Mouse (Mus musculus): ENCODE measurements around the gene Dmac2. TPM values are rescaled to one million over a fixed set of nuclear protein-coding genes. Genes with fewer than 3 reads are reported as not detected.
A peak's percentile ranks its signal among the peaks of the same experiment; 100 is the strongest.

Gene Dmac2
- polyA plus RNA-seq, 1 experiment = 86.2 TPM

GRCm38 (mm10) chr7:25632679-25633078 is 13.5 kb downstream of the Dmac2 start:
- Histone ChIP-seq H3K36me3 (ENCODE audit: control insufficient read depth, insufficient read depth, low read length) (no peaks in the 10 kb centered on the region), H3K27me3 (ENCODE audit: control insufficient read depth, insufficient read depth, low read length) (no peaks in the 10 kb centered on the region), H3K4me3 (ENCODE audit: control insufficient read depth, insufficient read depth, low read length) (no peak overlapping the region), H3K4me1 (replicated peaks; ENCODE audit: control insufficient read depth, insufficient read depth, low read length) (peaks cover 37% of the 10 kb centered on the region), H3K27ac (ENCODE audit: control insufficient read depth, insufficient read depth, low read length) (no peak overlapping the region)
- TF ChIP-seq POLR2A (IDR thresholded peaks at IDR 0.05; ENCODE audit: control insufficient read depth, extremely low read depth, insufficient read depth, low read length, poor library complexity) = no peak
- TF ChIP-seq CTCF (IDR thresholded peaks at IDR 0.05; ENCODE audit: borderline replicate concordance, control insufficient read depth, extremely low read depth, insufficient read depth, low read length, poor library complexity) = no peak
- no peak for DNase-seq
- WGBS = 32% methylated on average over 5 of the region's 5 CpGs

DNA sequence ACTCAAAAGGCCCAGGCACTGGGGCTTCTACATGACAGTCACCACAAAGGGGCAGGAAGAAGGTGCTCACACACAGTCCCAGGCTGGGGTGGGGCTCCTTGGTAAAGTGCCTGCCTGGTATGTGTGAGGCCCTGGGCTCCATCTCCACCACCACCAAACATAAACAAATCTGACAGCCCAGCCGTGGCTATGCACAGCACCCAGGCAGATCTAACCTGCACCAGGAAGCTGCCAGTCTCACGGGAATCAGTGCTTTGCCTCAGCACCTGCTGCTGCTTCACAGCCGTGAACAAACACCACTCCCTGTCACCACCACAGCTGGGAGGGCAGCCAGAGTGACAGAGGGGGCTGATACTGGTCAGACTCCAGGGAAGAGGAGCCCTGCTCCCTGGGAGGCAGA is 17.2 kb downstream of the Dmac2 start:
- no peaks in the 10 kb centered on the region for H3K36me3 ChIP-seq (ENCODE audit: control insufficient read depth, insufficient read depth, low read length)
- no peak overlapping the region for H3K27ac ChIP-seq (ENCODE audit: control insufficient read depth, insufficient read depth, low read length)
- TF ChIP-seq POLR2A (IDR thresholded peaks at IDR 0.05; ENCODE audit: control insufficient read depth, extremely low read depth, insufficient read depth, low read length, poor library complexity) (no peak), CTCF (IDR thresholded peaks at IDR 0.05; ENCODE audit: borderline replicate concordance, control insufficient read depth, extremely low read depth, insufficient read depth, low read length, poor library complexity) (0 out of 2 replicates have a peak, but pooled peaks have one; percentile 22)
- 7% methylated on average over 3 of the region's 3 CpGs for WGBS
- no peaks in the 10 kb centered on the region for H3K27me3 ChIP-seq (ENCODE audit: control insufficient read depth, insufficient read depth, low read length)
- no peak overlapping the region for H3K4me3 ChIP-seq (ENCODE audit: control insufficient read depth, insufficient read depth, low read length)
- peaks cover 20% of the 10 kb centered on the region for H3K4me1 ChIP-seq (replicated peaks; ENCODE audit: control insufficient read depth, insufficient read depth, low read length)
- peak; percentile 39 for DNase-seq

- H3K4me1 ChIP-seq (replicated peaks; ENCODE audit: control insufficient read depth, insufficient read depth, low read length) = peaks cover 20% of the 10 kb centered on the region
- no peaks in the 10 kb centered on the region for H3K36me3 ChIP-seq (ENCODE audit: control insufficient read depth, insufficient read depth, low read length)
- 96% methylated on average over 5 of the region's 5 CpGs for WGBS
- no peak for TF ChIP-seq CTCF (IDR thresholded peaks at IDR 0.05; ENCODE audit: borderline replicate concordance, control insufficient read depth, extremely low read depth, insufficient read depth, low read length, poor library complexity)
- no peak for TF ChIP-seq POLR2A (IDR thresholded peaks at IDR 0.05; ENCODE audit: control insufficient read depth, extremely low read depth, insufficient read depth, low read length, poor library complexity)
- H3K27me3 ChIP-seq (ENCODE audit: control insufficient read depth, insufficient read depth, low read length) = no peaks in the 10 kb centered on the region
- no peak for DNase-seq
- no peak overlapping the region for H3K4me3 ChIP-seq (ENCODE audit: control insufficient read depth, insufficient read depth, low read length)
- H3K27ac ChIP-seq (ENCODE audit: control insufficient read depth, insufficient read depth, low read length) = no peak overlapping the region
Observed at GRCm38 (mm10) chr7:25637099-25637498, 17.9 kb downstream of the Dmac2 start.

DNA sequence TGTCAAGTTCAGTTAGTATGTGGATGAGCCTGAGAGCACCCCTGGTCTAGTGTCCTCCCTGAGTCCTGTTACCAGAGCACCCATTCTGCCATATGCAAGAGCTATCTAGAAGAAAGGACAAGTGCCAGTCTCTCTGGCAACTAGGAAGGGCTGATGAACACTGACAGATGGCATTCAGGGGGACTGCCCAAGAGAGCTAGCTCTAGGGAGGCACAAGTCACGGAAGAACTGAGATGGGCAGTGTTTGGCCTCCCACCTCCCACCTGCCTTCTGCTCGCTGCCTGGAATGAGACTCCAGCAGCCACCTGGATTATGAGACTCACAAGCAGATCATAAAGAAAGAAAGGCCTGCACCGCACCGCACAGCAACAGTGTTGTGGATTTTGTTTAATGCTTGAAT is 20.5 kb downstream of the Dmac2 start:
- no peaks in the 10 kb centered on the region for H3K36me3 ChIP-seq (ENCODE audit: control insufficient read depth, insufficient read depth, low read length)
- no peak overlapping the region for H3K4me3 ChIP-seq (ENCODE audit: control insufficient read depth, insufficient read depth, low read length)
- 97% methylated on average over 4 of the region's 4 CpGs for WGBS
- no peak for DNase-seq
- H3K27ac ChIP-seq (ENCODE audit: control insufficient read depth, insufficient read depth, low read length) = no peak overlapping the region
- TF ChIP-seq POLR2A (IDR thresholded peaks at IDR 0.05; ENCODE audit: control insufficient read depth, extremely low read depth, insufficient read depth, low read length, poor library complexity) (no peak), CTCF (IDR thresholded peaks at IDR 0.05; ENCODE audit: borderline replicate concordance, control insufficient read depth, extremely low read depth, insufficient read depth, low read length, poor library complexity) (no peak)
- peaks cover 27% of the 10 kb centered on the region for H3K4me1 ChIP-seq (replicated peaks; ENCODE audit: control insufficient read depth, insufficient read depth, low read length)
- no peaks in the 10 kb centered on the region for H3K27me3 ChIP-seq (ENCODE audit: control insufficient read depth, insufficient read depth, low read length)

DNA sequence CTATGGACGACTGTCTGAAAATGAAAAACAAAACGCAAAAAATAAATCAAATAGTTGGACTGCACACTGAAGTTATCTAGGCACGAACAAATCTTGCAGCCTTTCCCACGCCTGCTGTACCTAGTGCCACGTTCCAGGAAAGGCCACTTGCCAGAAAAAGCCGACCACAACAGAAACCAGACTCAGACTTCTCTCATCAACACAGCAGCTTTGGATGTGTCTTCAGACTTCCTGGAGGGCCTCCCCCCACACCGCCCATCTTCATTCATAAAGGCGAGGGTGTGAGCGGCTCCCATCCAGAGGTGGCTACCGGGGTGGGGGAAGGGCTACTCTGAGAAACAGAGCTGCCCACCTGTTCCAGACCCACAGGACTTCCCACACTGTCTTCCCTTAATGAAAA is 24.9 kb downstream of the Dmac2 start:
- no peak for TF ChIP-seq CTCF (IDR thresholded peaks at IDR 0.05; ENCODE audit: borderline replicate concordance, control insufficient read depth, extremely low read depth, insufficient read depth, low read length, poor library complexity)
- no peak for TF ChIP-seq POLR2A (IDR thresholded peaks at IDR 0.05; ENCODE audit: control insufficient read depth, extremely low read depth, insufficient read depth, low read length, poor library complexity)
- WGBS = 13% methylated on average over 10 of the region's 10 CpGs
- no peak overlapping the region for H3K27ac ChIP-seq (ENCODE audit: control insufficient read depth, insufficient read depth, low read length)
- peak; percentile 35 for DNase-seq
- H3K36me3 ChIP-seq (ENCODE audit: control insufficient read depth, insufficient read depth, low read length) = no peaks in the 10 kb centered on the region
- H3K4me3 ChIP-seq (ENCODE audit: control insufficient read depth, insufficient read depth, low read length) = no peak overlapping the region
- no peaks in the 10 kb centered on the region for H3K27me3 ChIP-seq (ENCODE audit: control insufficient read depth, insufficient read depth, low read length)
- H3K4me1 ChIP-seq (replicated peaks; ENCODE audit: control insufficient read depth, insufficient read depth, low read length) = peaks cover 53% of the 10 kb centered on the region

DNA sequence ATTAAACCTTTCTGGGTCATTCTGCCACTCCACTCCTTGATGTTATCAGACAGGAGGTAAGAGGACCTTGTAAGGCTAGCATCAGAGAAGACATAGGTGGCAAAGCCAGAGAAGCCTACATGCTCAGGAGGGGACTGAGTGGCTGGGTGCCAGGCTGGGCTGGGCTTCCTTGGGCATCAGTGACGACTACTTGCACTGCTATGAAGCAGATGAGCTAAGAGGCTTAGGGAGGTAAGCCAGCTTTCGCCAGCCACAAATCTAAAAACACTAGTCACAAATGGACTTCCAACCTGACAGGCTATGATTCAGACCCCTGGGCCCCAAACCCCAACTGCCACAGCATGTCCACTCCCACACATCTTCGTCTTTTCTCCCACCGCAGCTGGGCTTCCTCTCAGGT is 25.4 kb downstream of the Dmac2 start:
- TF ChIP-seq CTCF (IDR thresholded peaks at IDR 0.05; ENCODE audit: borderline replicate concordance, control insufficient read depth, extremely low read depth, insufficient read depth, low read length, poor library complexity) (no peak), POLR2A (IDR thresholded peaks at IDR 0.05; ENCODE audit: control insufficient read depth, extremely low read depth, insufficient read depth, low read length, poor library complexity) (no peak)
- Histone ChIP-seq H3K27ac (ENCODE audit: control insufficient read depth, insufficient read depth, low read length) (no peak overlapping the region), H3K27me3 (ENCODE audit: control insufficient read depth, insufficient read depth, low read length) (no peaks in the 10 kb centered on the region), H3K4me3 (ENCODE audit: control insufficient read depth, insufficient read depth, low read length) (no peak overlapping the region), H3K36me3 (ENCODE audit: control insufficient read depth, insufficient read depth, low read length) (no peaks in the 10 kb centered on the region), H3K4me1 (replicated peaks; ENCODE audit: control insufficient read depth, insufficient read depth, low read length) (peaks cover 58% of the 10 kb centered on the region)
- DNase-seq = no peak
- WGBS = 54% methylated on average over 4 of the region's 4 CpGs

- WGBS = 41% methylated on average over 14 of the region's 14 CpGs
- H3K27me3 ChIP-seq (ENCODE audit: control insufficient read depth, insufficient read depth, low read length) = no peaks in the 10 kb centered on the region
- no peak overlapping the region for H3K27ac ChIP-seq (ENCODE audit: control insufficient read depth, insufficient read depth, low read length)
- H3K4me3 ChIP-seq (ENCODE audit: control insufficient read depth, insufficient read depth, low read length) = no peak overlapping the region
- no peak for TF ChIP-seq CTCF (IDR thresholded peaks at IDR 0.05; ENCODE audit: borderline replicate concordance, control insufficient read depth, extremely low read depth, insufficient read depth, low read length, poor library complexity)
- TF ChIP-seq POLR2A (IDR thresholded peaks at IDR 0.05; ENCODE audit: control insufficient read depth, extremely low read depth, insufficient read depth, low read length, poor library complexity) = no peak
- DNase-seq = peak; percentile 35
- H3K4me1 ChIP-seq (replicated peaks; ENCODE audit: control insufficient read depth, insufficient read depth, low read length) = peaks cover 60% of the 10 kb centered on the region
- H3K36me3 ChIP-seq (ENCODE audit: control insufficient read depth, insufficient read depth, low read length) = no peaks in the 10 kb centered on the region
Observed at GRCm38 (mm10) chr7:25645074-25645473, 25.9 kb downstream of the Dmac2 start.

Data from thymus, adult 2 months (tissue).